Comparison of ENCODE assay signal across 29 mouse cellular contexts in the genomic region with DNA sequence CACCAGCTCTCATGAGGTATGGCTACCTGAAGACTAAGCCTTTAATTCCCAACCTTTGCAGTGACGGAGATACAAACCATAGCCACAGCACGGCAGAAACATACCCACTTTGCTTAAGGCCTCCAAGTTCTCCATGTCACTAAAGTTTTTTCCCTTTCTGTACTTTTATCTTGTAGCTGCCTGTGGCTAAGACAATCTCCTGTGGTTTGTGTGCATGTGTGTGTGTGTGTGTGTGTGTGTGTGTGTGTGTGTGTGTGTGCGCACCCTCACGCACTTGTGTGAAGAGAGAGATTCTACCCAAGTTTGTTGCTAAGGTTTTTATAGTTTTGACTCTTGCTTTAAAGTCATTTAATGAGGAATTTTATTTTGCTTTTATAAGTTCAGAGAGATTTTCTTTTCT.
"Had no signal": no experiment of that assay in that cellular context is flagged by ENCODE, and none has a peak within 500 bp of the region (broad histone marks: within the 10 kb centered on the region; RNA-seq: fewer than 3 reads in every experiment).

No protein-coding gene starts in this region.

- DNase-seq: left cerebral cortex, postnatal 4 days; liver; liver, embryonic 13.5 days; liver, postnatal 0 days; lung, adult 18-20 months; lung, adult 2 months; lung, embryonic 14.5 days; lung, postnatal 10 days; lung, postnatal 14 days; lung, postnatal 36 days; lung, postnatal 4 days; midbrain, embryonic 14.5 days had no signal

- ATAC-seq: liver, embryonic 12.5 days; liver, postnatal 0 days; lung, postnatal 0 days; midbrain, embryonic 13.5 days; midbrain, embryonic 15.5 days had no signal

- H3K27me3 ChIP-seq: limb, embryonic 12.5 days; limb, embryonic 13.5 days; limb, embryonic 15.5 days; liver, embryonic 12.5 days; liver, embryonic 13.5 days; liver, embryonic 15.5 days; lung, embryonic 15.5 days; midbrain, embryonic 12.5 days; midbrain, embryonic 13.5 days; midbrain, embryonic 15.5 days had no signal

- H3K4me2 ChIP-seq: limb, embryonic 12.5 days; limb, embryonic 13.5 days; limb, embryonic 15.5 days; liver, embryonic 11.5 days; liver, embryonic 12.5 days; liver, embryonic 13.5 days; liver, embryonic 15.5 days; lung, embryonic 14.5 days; lung, embryonic 15.5 days; midbrain, embryonic 12.5 days; midbrain, embryonic 13.5 days; midbrain, embryonic 15.5 days had no signal

- H3K4me3 ChIP-seq: left cerebral cortex, adult 2 months; limb, embryonic 10.5 days; limb, embryonic 12.5 days; limb, embryonic 13.5 days; limb, embryonic 15.5 days; liver, embryonic 12.5 days; liver, embryonic 13.5 days; liver, embryonic 15.5 days; lung, embryonic 15.5 days; megakaryocyte, embryonic 14.5 days; midbrain, embryonic 10.5 days; midbrain, embryonic 12.5 days; midbrain, embryonic 13.5 days; midbrain, embryonic 15.5 days; myocyte had no signal

- H3K4me1 ChIP-seq: limb, embryonic 12.5 days; limb, embryonic 15.5 days had no signal

- H3K9me3 ChIP-seq: limb, embryonic 10.5 days; limb, embryonic 12.5 days; limb, embryonic 13.5 days; limb, embryonic 15.5 days; liver, embryonic 12.5 days; liver, embryonic 13.5 days; liver, embryonic 15.5 days; lung, embryonic 15.5 days; megakaryocyte, embryonic 14.5 days; midbrain, embryonic 10.5 days; midbrain, embryonic 12.5 days; midbrain, embryonic 13.5 days; midbrain, embryonic 15.5 days had no signal

- H3K36me3 ChIP-seq: limb, embryonic 10.5 days; limb, embryonic 12.5 days; limb, embryonic 13.5 days; limb, embryonic 15.5 days; liver, embryonic 12.5 days; liver, embryonic 13.5 days; liver, embryonic 15.5 days; lung, embryonic 15.5 days; midbrain, embryonic 10.5 days; midbrain, embryonic 12.5 days; midbrain, embryonic 13.5 days; midbrain, embryonic 15.5 days had no signal

- H3K27ac ChIP-seq: left cerebral cortex, adult 2 months; limb, embryonic 10.5 days; limb, embryonic 12.5 days; limb, embryonic 13.5 days; limb, embryonic 15.5 days; liver, embryonic 12.5 days; liver, embryonic 13.5 days; liver, embryonic 14.5 days; liver, embryonic 15.5 days; lung, embryonic 15.5 days; midbrain, embryonic 10.5 days; midbrain, embryonic 12.5 days; midbrain, embryonic 13.5 days; midbrain, embryonic 15.5 days had no signal

- H3K9ac ChIP-seq: limb, embryonic 12.5 days; limb, embryonic 13.5 days; limb, embryonic 15.5 days; liver, embryonic 12.5 days; liver, embryonic 13.5 days; liver, embryonic 14.5 days; liver, embryonic 15.5 days; liver, postnatal 0 days; lung, embryonic 14.5 days; lung, embryonic 15.5 days; midbrain, embryonic 12.5 days; midbrain, embryonic 13.5 days; midbrain, embryonic 15.5 days had no signal
